Mouse (Mus musculus): ENCODE results near the gene Pde3a. TPM values are rescaled to one million over a fixed set of nuclear protein-coding genes. Genes with fewer than 3 reads are reported as not detected.

Gene Pde3a
- total RNA-seq, 2 experiments from 2014 or later: 2.2 to 3.1 TPM

DNA sequence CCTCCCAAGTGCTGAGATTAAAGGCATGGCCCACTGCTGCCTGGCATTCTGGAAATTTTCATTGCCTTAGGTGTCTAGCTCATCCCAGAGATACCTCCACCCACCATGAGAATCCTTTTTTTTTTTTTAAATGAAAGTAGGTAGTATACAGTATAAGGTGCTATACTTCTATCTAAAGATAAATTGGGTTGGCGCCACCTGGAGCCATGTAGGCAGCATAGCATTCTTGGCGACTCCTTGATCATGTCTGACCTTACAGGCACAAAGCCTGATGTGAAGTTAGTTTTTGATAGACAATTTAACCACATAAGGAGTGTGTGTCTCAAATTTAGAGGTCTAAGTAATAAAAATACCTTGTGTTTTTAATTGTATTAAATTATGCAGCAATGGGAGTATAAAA lies 123.6 kb downstream of the Pde3a start:
- DNase-seq (ENCODE audit: extremely low spot score in 1 of 2, low spot score in 2 of 2): no peak
- intact Hi-C loops (cut with DNase I): no loop called here

DNA sequence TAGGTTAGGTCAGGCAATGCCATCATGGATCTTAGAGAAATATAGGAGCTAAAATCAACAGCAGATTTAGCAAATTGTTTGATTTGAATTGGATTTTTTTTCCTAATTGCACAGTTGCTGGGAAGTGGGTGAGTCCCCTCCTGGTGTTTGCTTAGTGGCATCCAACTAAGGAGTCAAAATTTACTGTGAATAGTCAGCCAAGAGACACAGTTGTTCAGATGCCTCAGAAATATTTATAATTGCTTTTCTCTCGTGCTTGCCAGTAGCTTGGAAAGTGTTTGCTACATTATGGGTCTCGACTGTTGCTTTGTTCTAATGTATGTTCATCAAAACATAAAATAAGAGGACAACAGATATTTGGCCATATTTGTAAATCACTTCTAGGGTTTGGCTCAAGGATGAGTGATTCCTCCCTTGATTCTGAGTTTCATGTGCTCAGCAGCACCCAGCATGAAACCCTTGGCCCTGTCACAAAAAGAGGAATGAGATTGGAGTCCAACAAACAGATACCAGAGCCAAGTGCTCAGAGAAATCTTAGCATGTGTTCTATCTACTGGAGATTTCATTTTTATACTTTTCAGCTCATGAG lies 125.5 kb downstream of the Pde3a start:
- intact Hi-C loops (cut with DNase I): no loop called here
- no peak for DNase-seq (ENCODE audit: extremely low spot score in 1 of 2, low spot score in 2 of 2)

DNA sequence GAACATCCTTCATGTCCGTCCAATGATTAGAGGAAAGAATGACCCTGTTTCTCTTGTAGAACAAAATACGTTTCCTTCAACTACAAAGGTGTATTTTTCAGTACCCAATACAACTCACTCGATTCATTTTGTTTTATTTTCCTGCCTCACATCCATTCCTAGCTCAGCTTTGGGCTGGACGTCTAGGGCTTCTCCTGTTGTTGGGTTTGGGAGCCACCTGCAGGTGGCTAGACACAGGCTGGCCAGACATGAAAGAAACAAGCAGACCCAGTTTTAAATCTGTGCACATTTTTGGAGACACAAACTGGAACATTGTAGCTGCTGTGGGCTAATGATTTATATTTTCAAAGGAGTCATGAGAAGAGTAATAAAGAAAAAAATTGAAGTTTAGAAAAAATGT lies 126.1 kb downstream of the Pde3a start:
- intact Hi-C loops (cut with DNase I): no loop called here
- no peak for DNase-seq (ENCODE audit: extremely low spot score in 1 of 2, low spot score in 2 of 2)

GRCm38 (mm10) chr6:141380927-141381326 lies 131.9 kb downstream of the Pde3a start:
- no peak for DNase-seq (ENCODE audit: extremely low spot score in 1 of 2, low spot score in 2 of 2)

DNA sequence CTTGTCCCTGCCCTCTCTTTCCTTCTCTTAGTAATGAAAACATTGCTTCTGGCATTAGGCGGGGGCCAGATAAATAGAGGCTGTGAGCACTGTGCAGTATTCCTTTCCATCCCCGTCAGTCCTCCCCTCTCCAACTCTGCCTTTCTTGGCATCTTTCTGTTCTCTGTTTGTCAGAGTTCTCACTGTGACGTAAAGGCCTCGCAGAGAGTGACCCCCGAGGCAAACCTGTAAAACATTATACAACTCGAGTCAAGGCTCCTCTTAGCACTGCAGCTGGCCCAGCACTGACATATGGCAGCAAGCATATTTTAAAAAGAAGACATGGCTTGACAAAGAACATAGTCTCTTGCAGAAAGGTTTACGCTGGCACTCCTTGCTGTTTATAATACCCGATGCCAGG lies 132.4 kb downstream of the Pde3a start:
- intact Hi-C loops (cut with DNase I): no loop called here

More at GRCm38 (mm10) chr6:141380927-141381326, 131.9 kb downstream of the Pde3a start:
- intact Hi-C loops (cut with DNase I): no loop called here

GRCm38 (mm10) chr6:141381881-141382370 lies 132.9 kb downstream of the Pde3a start:
- intact Hi-C loops (cut with DNase I): no loop called here
- DNase-seq (ENCODE audit: extremely low spot score in 1 of 2, low spot score in 2 of 2): no peak

More for the DNA sequence above, 132.4 kb downstream of the Pde3a start:
- DNase-seq (ENCODE audit: extremely low spot score in 1 of 2, low spot score in 2 of 2): no peak

DNA sequence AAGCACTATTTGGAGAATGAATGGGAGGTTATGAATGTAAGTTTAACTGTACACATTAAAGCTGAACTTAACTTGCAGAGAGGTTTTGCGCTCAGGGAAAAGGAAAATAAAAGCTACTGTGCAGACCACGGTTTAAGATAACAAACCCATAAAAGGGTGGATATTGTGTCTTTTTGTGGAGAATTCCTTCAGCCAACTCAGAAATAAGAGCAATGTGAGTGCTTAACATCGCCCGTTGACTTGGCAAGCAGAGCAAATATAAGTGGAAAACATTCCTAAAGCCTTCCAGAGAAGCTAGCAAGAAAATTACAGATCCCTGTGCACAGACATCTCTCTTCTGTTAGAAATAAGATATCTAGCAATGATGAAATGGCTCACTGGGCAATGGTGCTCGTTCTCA lies 139.0 kb downstream of the Pde3a start:
- intact Hi-C loops (cut with DNase I): no loop called here
- no peak for DNase-seq (ENCODE audit: extremely low spot score in 1 of 2, low spot score in 2 of 2)

DNA sequence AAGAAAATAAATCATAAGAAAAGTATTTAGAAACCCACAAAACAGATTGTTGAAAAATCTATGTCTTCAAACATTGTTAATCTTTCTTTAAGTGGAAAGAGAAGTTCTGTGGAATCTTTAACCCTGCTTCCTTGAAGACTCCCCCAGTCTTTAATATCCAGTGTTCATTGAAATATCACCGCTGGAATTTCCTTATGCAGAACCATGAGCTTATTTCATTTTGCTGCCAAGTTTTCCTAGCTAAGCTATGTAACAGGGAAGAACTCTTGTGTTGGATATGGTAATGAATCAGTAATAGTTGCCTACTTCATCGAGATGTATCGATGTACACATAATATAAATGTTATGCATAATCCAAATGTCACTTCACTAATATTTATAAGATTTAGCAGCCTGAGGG lies 146.9 kb downstream of the Pde3a start:
- DNase-seq (ENCODE audit: extremely low spot score in 1 of 2, low spot score in 2 of 2): no peak
- intact Hi-C loops (cut with DNase I): no loop called here

DNA sequence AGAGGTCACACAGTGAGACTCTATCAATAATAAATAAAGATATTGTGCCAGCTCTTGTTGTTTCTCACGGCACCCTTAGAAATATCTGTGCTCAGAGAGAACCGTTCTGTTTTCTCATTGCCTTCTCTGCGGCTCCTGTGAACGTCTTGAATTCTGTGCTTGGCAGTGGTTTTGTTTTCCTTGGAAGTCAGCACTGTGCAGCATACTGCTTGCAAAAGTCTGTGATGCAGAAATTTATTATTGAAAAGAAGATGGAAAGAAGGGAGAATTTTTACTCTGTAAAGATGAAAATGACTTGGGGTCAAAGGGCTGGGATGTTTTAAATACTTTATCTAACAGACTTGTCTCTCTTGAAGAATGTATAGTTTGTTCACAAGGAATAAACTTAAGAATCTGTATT lies 150.3 kb downstream of the Pde3a start:
- intact Hi-C loops (cut with DNase I): no loop called here

DNA sequence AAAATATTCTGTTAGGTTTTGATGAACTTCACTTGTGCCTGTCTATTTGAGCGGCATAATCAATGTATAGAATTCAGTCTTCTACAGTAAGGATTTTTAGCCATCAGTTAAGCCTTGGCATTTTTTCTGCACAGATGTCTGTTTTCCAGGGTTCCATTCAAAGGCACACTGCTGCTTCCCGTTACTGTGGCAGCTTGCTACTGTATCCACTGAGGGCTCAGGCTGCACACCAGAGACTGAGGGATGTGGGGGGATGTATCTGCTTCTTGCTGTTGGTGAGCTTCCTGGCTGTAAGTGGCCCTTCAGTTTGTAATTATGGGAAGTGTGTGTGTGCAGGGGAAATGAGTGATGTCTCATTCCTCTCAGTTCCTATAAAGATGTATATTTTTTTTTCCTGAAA lies 154.9 kb downstream of the Pde3a start:
- DNase-seq (ENCODE audit: extremely low spot score in 1 of 2, low spot score in 2 of 2): no peak
- intact Hi-C loops (cut with DNase I): no loop called here

More for the DNA sequence above, 150.3 kb downstream of the Pde3a start:
- peak in 1 of 2 experiments; percentile 39 for DNase-seq (ENCODE audit: extremely low spot score in 1 of 2, low spot score in 2 of 2)

DNA sequence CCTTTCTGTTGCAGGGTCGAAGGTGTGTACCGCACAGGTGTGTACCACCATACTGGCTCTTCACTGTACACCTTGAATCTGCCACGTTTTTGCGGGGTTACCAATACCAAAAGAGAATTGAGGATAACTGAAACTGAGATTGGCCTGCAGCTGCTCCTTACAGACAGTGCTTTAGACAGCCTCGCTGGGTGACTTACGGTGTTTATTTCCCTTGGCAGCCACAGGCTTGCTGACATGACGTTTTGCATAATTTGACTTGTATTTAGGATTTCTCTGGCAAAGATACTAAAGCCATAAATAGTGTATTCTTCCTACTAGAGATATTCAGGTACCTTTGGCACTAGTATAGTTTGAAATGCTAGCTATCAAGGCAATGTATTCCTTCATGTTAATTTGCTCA lies 155.6 kb downstream of the Pde3a start:
- intact Hi-C loops (cut with DNase I): no loop called here
- no peak for DNase-seq (ENCODE audit: extremely low spot score in 1 of 2, low spot score in 2 of 2)

DNA sequence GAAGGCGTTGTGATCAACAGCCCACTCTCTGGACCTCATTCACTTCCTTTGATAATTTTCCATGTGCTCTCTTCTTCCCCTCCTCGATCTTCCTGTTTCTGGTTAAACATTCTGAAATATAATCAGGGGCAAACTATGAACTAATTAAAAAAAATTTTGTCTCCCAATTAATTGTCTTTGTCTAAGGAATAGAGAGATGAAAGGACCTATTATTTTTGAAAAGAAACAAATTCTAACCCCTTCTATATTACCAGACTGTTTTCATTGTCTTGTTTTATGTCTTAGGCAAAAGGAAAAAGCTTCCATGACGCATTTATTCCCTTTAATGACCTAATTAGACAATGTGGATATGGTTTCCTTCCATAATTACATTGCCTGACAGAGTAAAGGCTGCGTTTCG lies 156.4 kb downstream of the Pde3a start:
- intact Hi-C loops (cut with DNase I): no loop called here
- no peak for DNase-seq (ENCODE audit: extremely low spot score in 1 of 2, low spot score in 2 of 2)

GRCm38 (mm10) chr6:141408758-141409157 lies 159.7 kb downstream of the Pde3a start:
- intact Hi-C loops (cut with DNase I): no loop called here
- no peak for DNase-seq (ENCODE audit: extremely low spot score in 1 of 2, low spot score in 2 of 2)

GRCm38 (mm10) chr6:141410836-141411235 lies 161.8 kb downstream of the Pde3a start:
- no peak for DNase-seq (ENCODE audit: extremely low spot score in 1 of 2, low spot score in 2 of 2)
- intact Hi-C loops (cut with DNase I): no loop called here

DNA sequence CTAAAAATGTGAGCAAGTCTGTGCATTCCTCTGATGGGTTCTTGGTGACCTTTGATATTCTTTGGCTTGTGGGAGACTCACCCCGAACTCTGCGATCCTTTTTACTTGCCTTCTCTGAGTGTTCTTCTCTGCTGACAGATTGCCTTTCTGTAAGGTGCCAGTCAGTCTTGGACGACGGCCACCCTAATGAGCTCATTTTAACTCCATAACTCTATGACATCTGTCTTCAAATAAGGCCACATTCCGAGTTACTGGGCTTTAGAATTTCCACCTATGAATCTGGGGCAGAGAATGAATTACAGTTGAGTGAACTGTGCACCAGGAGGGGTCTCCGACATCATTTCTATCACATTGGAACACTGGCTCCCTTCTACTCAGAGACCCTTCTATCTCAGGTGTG lies 176.0 kb downstream of the Pde3a start:
- intact Hi-C loops (cut with DNase I): no loop called here
- no peak for DNase-seq (ENCODE audit: extremely low spot score in 1 of 2, low spot score in 2 of 2)

GRCm38 (mm10) chr6:141428587-141428986 lies 179.5 kb downstream of the Pde3a start:
- intact Hi-C loops (cut with DNase I): no loop called here
- DNase-seq (ENCODE audit: extremely low spot score in 1 of 2, low spot score in 2 of 2): no peak

DNA sequence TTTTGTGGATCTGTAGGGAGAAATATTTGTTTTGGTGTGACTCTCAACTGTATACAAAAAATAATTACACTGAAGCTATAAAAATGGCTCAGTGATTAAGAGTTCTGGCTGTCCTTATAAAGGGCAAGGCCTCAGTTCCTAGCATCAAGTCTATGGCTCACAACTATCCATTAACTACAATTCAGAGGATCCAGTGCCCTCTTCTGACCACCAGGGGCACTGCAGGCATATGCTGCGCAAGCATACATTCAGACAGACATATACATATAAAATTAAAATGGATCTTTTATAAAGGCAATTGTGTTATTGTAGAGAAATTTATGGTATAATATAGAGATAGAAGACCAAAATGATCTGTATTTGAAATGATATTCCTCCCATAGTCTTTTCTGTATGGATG lies 181.1 kb downstream of the Pde3a start:
- no peak for DNase-seq (ENCODE audit: extremely low spot score in 1 of 2, low spot score in 2 of 2)
- intact Hi-C loops (cut with DNase I): no loop called here

DNA sequence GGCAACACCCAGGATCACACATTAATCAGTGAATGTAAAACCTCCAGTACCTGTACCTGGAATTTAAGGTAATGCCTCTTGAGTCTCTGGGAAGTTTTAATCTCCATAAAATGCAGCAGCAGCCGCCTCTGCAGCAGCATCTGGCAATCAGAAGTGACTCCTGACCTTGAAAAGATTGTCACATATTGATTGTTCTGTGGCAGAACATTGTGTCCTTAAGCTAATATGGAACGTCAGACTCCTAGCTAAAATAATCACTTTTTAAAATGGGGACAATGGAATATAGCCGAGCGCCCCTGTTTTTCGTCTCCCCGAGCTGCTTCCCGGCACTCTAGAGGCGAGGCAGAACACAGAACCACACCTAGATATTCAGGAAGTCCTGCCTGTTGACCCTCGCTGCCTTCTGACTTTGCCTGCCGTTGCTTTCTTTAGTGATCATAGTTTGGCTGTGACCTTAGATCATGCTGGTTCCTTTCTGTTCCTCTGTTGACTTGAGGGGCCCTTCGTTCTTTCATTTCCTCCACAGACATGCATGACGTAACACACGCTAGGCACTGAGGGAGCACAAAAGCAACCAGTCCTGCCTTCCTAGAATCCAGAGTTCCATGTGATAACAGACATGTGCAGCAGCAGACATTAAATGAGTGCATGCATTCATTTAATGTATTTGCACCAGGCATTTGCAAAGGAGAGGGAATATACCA lies 183.4 kb downstream of the Pde3a start:
- DNase-seq (ENCODE audit: extremely low spot score in 1 of 2, low spot score in 2 of 2): no peak
- intact Hi-C loops (cut with DNase I): no loop called here

- peak; percentile 25 to 30 for DNase-seq (ENCODE audit: extremely low spot score in 1 of 2, low spot score in 2 of 2)
- intact Hi-C loops (cut with DNase I): no loop called here
Observed at GRCm38 (mm10) chr6:141433917-141434756, 185.1 kb downstream of the Pde3a start.

- no peak for DNase-seq (ENCODE audit: extremely low spot score in 1 of 2, low spot score in 2 of 2)
- intact Hi-C loops (cut with DNase I): no loop called here
Observed at GRCm38 (mm10) chr6:141435160-141435559, 186.1 kb downstream of the Pde3a start.
